Mouse (Mus musculus) heart, adult 9 months (tissue): ENCODE data around the gene Tspyl4.

ENCODE experiments used
- DNase-seq, 2 experiments: peaks; one replicate each; pipeline ENCODE4 v3.0.0; 2022; ENCODE audit warnings: low spot score in 2 of 2

Tspyl4 gene

DNA sequence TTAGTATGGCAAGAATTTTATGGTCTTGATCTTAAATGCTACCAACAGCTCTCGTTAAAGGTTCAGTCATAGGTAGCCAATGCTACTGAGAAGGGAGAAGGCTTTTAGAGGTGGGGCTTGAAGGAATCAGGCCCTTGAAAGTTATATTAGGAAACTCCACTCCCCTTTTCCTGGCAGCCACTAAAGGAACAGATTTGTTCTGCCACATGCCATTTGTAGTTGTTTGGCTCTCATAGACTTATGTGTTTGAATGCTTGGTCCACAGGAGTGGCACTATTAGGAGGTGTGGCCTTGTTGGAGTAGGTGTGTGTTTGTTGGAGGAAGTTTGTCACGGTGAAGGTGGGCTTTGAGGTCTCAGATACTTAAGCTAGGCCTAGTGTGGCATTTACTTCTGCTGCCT is 23.6 kb downstream of the Tspyl4 start:
- no peak for DNase-seq

DNA sequence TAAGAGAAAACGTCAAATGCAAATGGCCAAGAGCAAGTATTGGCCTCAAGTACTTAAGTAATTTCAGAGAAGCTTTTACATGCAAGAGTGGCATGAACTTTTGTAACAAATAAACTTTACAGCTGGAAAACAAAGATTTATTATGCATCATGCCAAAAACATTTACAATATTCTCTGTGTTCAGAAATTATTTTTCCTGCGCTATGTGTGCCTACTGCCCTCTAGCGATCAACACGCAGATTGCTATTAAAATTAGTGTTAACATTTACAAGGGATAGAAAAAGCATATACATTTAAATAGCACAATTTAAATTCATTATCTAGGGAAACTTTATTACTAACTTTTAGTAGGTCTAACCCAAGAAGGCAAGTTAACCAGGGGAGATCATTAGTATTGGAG is 29.5 kb downstream of the Tspyl4 start:
- DNase-seq, result no peak

DNA sequence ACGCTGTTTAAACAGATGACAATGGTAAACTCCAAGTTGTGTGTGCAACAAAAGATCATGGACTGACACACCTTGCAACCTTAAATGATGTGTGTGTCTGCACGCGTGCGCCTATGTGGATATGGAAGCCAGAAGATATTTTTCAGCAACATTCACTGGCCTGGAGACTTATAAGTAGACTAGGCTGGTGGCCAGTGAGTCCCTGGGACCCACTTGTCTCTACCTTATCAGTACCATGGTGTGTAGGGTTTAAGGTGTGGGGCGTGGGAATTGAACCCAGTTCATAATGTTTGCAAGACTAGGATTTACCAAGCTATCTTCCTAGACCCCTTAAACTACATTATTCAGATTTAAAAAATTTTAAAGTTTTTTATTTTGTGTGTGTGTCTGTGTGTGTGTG is 29.9 kb downstream of the Tspyl4 start:
- DNase-seq, result no peak

DNA sequence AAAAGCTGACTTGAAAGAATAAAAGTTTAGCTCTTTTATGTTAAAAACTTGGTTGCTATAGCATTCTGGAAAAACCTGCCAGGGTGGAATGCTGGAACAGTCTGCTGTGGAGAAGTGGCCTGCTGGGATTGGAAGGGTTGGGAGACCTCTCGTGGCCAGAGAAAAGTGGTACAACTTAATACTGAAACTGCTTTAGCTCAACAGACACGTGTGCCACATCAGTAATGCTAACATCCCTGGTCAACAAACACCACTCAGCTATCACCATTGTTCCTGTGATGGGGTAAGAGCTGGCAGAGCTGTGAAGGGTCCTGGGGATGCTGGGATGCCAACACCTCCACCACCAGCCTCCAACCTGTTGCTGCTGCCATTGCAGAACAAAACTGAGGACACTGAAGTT is 31.1 kb downstream of the Tspyl4 start:
- peak in 1 of 2 experiments; percentile 22 for DNase-seq

DNA sequence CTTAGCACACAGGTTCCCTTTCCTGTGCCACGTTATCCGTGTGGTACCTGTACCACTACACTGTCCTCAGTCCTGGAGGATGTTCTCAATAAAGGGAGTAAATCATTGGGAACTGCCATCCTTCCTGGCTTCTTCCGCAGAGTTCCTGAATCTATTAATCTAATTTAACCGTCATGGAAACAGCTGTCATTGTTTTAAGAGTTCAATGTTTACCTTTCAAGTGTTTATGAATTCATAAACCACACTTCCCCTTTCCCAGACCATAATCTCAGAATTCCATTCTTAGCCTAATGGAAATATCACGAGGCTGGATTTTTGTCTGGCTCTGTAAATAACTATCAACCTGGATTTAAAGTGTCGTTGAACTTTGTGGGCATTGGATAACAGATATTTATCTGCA is 43.8 kb downstream of the Tspyl4 start:
- no peak for DNase-seq

DNA sequence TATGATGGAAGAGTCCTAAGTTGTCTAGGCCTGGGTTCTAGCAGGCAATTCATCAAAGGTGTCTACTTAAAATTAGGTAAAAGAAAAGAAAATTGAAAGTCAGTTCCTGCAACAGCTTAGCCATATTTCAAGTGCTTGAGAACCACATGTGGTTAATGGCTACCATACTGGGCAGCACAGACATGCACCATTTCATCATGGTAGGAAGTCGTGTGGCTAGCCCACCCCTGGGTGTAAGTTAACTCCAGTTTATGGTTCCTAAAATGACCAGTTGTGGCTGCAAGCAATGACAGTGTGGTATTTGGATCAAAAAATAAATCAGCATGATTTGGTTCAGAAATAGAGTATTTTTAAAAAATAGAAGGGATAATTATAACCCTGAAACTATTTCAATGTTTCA is 44.6 kb downstream of the Tspyl4 start:
- no peak for DNase-seq
